Comparison of ENCODE assay signal across 9 mouse cellular contexts in genomic region chr8:108790559-108791293, GRCm38 (mm10).
DNase-seq lines count a peak whose midpoint lies in the region; ATAC-seq and TF ChIP-seq lines count a peak whose summit lies in the region.
"Had no signal": no experiment of that assay in that cellular context is flagged by ENCODE, and none has a peak within 500 bp of the region (broad histone marks: within the 10 kb centered on the region; RNA-seq: fewer than 3 reads in every experiment).

No protein-coding gene starts in this region.

- no peaks in the 10 kb centered on the region for H3K36me3 ChIP-seq in kidney, adult 2 months (ENCODE audit: control insufficient read depth, insufficient read depth, low read length)
- peaks cover 39% of the 10 kb centered on the region for H3K36me3 ChIP-seq in kidney, embryonic 15.5 days
- peaks cover 46% of the 10 kb centered on the region for H3K36me3 ChIP-seq in limb, embryonic 14.5 days (ENCODE audit: control insufficient read depth, insufficient read depth, low read length)

- H3K9ac ChIP-seq in kidney, embryonic 15.5 days: no peak overlapping the region
- H3K9ac ChIP-seq in limb, embryonic 14.5 days (ENCODE audit: low read depth, low read length, severe bottlenecking): no peak overlapping the region
- H3K9ac ChIP-seq: hindbrain, embryonic 15.5 days had no signal

- no peak overlapping the region for H3K4me2 ChIP-seq in kidney, embryonic 15.5 days
- H3K4me2 ChIP-seq in limb, embryonic 14.5 days (replicated peaks; ENCODE audit: low read depth, low read length, severe bottlenecking): no peak overlapping the region
- H3K4me2 ChIP-seq: hindbrain, embryonic 15.5 days had no signal

- TF ChIP-seq CTCF in kidney, adult 2 months (conservative IDR thresholded peaks at IDR 0.05; ENCODE audit: insufficient read depth, insufficient read length, low read depth, low read length): peak; percentile 58

- peak; percentile 58 for DNase-seq in kidney, adult 2 months
- DNase-seq in adrenal gland, postnatal 25 days: peak; percentile 69
- peak; percentile 14 to 77 for DNase-seq in frontal cortex, adult 2 months (ENCODE audit: extremely low spot score in 1 of 2, low spot score in 1 of 2)
- peak; percentile 75 for DNase-seq in kidney, postnatal 10 days
- peak; percentile 79 for DNase-seq in limb, embryonic 14.5 days (ENCODE audit: low spot score)
- peak; percentile 22 to 27 for DNase-seq in right cerebral cortex, postnatal 36 days (ENCODE audit: low spot score in 2 of 2)
- no peak for DNase-seq in thymus, postnatal 14 days

- no peaks in the 10 kb centered on the region for H3K4me1 ChIP-seq in kidney, adult 2 months (ENCODE audit: control insufficient read depth, insufficient read depth, low read length)
- peaks cover 34% of the 10 kb centered on the region for H3K4me1 ChIP-seq in kidney, embryonic 15.5 days
- H3K4me1 ChIP-seq in limb, embryonic 14.5 days (ENCODE audit: control insufficient read depth, insufficient read depth, low read length): peaks cover 29% of the 10 kb centered on the region

- H3K27ac ChIP-seq in kidney, adult 2 months (ENCODE audit: insufficient read depth, low read depth, low read length): no peak overlapping the region
- no peak overlapping the region for H3K27ac ChIP-seq in kidney, embryonic 15.5 days
- H3K27ac ChIP-seq in limb, embryonic 14.5 days (replicated peaks; ENCODE audit: low read depth, low read length): no peak overlapping the region
- H3K27ac ChIP-seq: hindbrain, embryonic 15.5 days had no signal

- no peaks in the 10 kb centered on the region for H3K27me3 ChIP-seq in kidney, adult 2 months (replicated peaks; ENCODE audit: control insufficient read depth, insufficient read depth, low read length)
- H3K27me3 ChIP-seq in kidney, embryonic 15.5 days: no peaks in the 10 kb centered on the region
- no peaks in the 10 kb centered on the region for H3K27me3 ChIP-seq in limb, embryonic 14.5 days (ENCODE audit: control insufficient read depth, insufficient read depth, low read length)

- peaks cover 15% of the 10 kb centered on the region for H3K9me3 ChIP-seq in kidney, embryonic 15.5 days (replicated peaks)
- peaks cover 20% of the 10 kb centered on the region for H3K9me3 ChIP-seq in limb, embryonic 14.5 days (ENCODE audit: control insufficient read depth, low read length)
- H3K9me3 ChIP-seq: hindbrain, embryonic 15.5 days had no signal

- H3K4me3 ChIP-seq in kidney, adult 2 months (ENCODE audit: insufficient read depth, low read depth, low read length): no peak overlapping the region
- no peak overlapping the region for H3K4me3 ChIP-seq in kidney, embryonic 15.5 days (replicated peaks)
- H3K4me3 ChIP-seq in limb, embryonic 14.5 days (replicated peaks; ENCODE audit: low read length): no peak overlapping the region
- H3K4me3 ChIP-seq: hindbrain, embryonic 15.5 days had no signal

- 54% methylated on average over 14 of the region's 14 CpGs for WGBS in kidney, adult 2 months
- 50% methylated on average over 14 of the region's 14 CpGs for WGBS in kidney, embryonic 15.5 days
- 50% methylated on average over 14 of the region's 14 CpGs for WGBS in limb, embryonic 14.5 days

- TF ChIP-seq POLR2A in kidney, adult 2 months (IDR thresholded peaks at IDR 0.05; ENCODE audit: low read depth, low read length): no peak
- TF ChIP-seq POLR2A in limb, embryonic 14.5 days (IDR thresholded peaks at IDR 0.05; ENCODE audit: borderline replicate concordance, extremely low read depth, insufficient read depth, insufficient read length): no peak

- no peak for ATAC-seq in kidney, embryonic 15.5 days (replicated peaks; ENCODE audit: low FRiP score)
- ATAC-seq in limb, embryonic 14.5 days (ENCODE audit: low FRiP score, low read depth): peak; percentile 47; the same call in 1 of the 2 replicates
